Mouse (Mus musculus) c-Kit-negative CD71-positive TER-119-positive erythroid progenitor cells, embryonic 14.5 days (primary cell): Measurements from ENCODE around the gene 9530068E07Rik.
"Not testable (repeated sequence)": the region's sequence is repeated elsewhere in the genome, so short reads cannot be mapped to it uniquely, and the experiment has no call there.

Experiments
- DNase-seq: peaks from one replicate; pipeline ENCODE4 v3.0.0-alpha.2; 2013; ENCODE audit warnings: low read depth, low spot score

9530068E07Rik gene

DNA sequence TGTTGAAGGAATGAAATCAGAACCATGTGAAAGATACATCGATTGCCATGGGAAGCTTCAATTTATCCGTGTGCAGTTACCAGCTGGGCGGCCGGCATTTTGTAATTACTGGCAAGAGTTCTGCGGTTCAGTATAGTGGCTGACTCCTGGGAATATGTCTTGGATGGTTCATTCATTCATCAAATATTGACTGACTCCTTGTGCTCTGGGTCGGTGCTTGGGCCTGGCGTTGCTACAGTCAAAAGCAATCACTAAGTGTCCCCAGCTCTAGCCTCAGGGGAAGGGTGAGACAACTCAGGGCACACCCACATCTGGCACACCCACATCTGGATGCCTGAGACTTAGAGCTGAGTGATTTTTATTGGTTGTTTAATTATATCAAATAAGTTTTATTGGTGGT, 22.4 kb upstream of the 9530068E07Rik start:
- no peak for DNase-seq

DNA sequence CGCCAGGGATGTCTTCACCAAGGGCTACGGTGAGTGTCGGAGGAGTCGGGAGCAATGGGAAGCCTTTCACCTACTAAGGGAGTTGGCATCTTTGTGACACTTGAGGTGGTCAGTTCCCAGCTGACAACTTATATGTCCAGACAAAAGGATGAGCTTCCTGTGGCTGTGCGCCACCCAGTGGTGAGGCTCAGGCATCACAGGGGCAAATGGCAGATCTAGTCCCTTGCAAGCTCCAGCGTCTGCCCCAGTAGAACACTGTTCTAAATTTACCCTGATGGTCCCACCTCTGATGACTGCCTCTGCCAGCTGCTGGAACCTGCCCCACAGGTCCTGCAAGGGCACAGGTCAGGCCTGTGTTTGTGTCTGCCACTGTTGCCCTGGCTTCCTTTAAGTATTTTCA, 21.9 kb upstream of the 9530068E07Rik start:
- no peak for DNase-seq

DNA sequence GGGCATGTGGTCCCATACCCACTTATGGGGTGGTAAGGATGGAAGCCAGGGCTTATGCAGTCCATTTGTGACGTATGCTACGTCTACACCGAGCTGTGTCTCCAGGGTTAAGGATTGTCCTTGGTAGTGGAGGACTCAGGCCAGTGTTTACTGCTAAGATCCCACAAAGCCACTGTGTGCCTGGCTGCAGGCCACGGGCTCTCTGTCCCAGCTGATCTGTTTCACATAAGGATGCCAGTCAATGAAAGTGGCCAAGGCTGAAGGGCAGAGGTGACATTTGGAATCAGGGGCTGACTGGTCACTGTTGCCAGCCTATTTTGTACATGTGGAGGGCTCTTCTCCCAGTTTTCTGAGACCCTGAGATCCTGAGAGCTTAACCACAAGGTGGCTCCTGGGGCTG, 18.6 kb upstream of the 9530068E07Rik start:
- no peak for DNase-seq

DNA sequence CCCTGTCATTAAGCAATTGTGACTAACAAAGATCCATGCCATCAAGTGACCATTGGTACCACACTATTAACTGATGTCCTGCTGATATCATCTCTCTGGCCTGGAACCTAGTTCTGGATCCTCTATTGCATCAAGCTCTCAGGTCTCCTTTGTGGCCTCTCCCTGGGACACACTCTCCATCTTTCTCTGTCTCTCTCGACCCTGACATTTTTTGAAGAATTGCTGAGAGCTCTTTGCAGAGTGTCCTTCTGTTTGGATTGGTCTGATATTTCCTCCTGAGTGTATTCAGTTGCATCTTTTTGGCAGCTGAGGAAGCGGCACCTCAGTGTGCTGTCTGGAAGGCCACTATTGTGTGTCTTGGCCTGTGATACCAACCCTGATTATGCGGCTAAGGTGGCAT, 17.0 kb upstream of the 9530068E07Rik start:
- no peak for DNase-seq

DNA sequence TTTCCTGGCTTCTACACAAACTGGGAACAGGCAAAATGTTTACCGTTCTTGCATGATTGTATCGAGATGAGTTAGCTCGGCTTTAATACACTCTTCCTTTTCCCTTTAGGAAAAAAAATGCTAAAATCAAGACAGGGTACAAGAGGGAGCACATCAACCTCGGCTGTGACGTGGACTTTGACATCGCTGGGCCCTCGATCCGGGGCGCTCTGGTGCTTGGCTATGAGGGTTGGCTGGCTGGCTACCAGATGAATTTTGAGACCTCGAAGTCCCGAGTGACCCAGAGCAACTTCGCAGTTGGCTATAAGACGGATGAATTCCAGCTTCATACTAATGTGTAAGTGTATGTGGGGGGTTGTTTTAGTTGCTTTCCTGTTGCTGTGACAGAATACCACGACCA, 12.5 kb upstream of the 9530068E07Rik start:
- no peak for DNase-seq

DNA sequence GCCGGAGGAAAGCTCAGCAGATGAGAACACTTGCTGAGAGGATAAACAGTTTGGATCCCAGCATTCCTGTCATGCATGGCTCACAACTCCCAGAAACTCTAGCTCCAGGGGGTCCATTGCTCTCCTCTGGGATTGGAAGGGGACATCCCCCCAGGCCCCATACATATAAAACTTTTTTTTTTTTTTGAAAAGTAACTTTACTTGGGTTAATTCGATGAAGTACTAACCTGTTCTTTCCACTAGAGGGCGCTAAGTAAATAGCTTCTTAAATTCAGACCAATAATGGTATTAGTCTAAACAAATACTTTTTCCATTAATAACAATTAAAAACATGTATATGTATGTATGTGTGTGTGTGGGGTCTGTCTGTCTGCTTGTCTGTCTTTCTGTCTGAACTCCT, 11.6 kb upstream of the 9530068E07Rik start:
- DNase-seq, result no peak

DNA sequence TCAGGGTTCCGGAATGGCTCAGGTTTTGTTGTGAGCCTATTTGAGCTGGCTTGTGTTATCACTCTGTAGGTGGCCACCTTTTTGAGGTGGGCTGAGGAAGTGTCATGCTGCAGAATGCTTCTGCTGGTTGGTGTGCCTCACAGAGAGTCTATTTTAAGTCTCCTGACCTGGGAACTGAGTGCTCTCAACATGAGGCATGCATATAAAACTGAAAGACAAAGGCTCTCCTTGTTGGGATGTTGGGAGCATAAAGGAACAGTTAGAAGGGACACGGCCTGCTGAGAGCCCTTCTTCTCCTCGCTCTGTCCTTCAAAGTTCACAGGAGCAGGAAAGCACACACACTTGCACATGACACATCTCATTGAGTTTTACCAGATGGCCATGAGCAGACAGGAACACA, 9.3 kb upstream of the 9530068E07Rik start:
- DNase-seq, result no peak

DNA sequence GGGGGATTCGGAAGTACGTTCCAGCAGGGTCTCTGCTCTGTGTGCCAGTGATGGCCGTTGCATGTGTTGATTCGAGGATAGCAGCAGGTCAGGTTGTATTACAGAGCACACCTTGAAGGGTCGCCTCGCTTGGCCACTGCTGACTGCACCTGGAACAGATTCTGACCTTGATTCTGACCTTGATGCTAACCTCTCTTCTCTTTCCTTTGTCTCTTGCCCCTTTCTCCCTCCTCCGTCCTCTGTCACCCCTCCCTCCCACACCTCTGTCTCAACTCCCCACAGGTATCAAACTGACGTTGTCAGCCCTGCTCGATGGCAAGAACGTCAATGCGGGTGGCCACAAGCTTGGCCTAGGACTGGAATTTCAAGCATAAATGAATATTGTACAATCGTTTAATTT, 8.1 kb upstream of the 9530068E07Rik start:
- DNase-seq, result no peak

DNA sequence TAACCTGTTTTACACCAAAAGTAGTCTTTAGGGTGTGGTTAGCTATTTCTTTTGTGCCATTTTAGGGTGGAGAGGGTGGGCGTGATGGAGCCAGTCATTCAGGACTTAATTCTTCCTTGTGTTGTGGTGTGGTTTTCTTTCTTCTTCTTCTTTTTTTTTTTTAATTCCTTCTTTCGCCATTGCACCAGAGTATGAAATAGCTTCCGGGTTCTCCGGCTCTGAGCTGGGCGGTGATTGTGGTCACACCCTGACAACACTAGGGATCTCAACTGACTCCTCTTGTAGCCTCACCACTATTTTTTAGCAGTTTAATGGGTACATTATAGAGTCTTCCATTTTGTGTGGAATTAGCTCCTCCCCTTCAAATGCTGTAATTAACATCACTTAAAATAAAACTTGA, 7.2 kb upstream of the 9530068E07Rik start:
- DNase-seq, result not testable (repeated sequence)

DNA sequence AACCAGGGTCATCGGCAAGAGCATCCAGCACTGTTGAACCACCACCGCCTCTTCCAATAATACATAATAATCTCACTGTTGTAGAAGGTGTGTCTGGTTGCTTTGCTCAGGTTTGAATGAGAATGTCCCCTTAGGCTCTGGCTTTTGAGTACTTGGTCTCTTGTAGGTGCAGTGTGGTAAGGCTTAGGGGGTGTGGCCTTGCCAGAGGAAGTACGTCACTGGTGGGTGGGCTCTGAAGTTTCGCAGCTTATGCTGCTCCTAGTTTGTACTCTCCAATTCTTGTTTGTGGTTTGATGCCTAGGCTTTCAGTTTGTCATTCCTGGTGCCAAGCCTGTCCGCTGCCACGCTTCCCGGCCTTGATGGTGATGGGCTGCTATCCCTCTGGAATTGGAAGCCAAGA, 6.3 kb upstream of the 9530068E07Rik start:
- DNase-seq, result no peak

DNA sequence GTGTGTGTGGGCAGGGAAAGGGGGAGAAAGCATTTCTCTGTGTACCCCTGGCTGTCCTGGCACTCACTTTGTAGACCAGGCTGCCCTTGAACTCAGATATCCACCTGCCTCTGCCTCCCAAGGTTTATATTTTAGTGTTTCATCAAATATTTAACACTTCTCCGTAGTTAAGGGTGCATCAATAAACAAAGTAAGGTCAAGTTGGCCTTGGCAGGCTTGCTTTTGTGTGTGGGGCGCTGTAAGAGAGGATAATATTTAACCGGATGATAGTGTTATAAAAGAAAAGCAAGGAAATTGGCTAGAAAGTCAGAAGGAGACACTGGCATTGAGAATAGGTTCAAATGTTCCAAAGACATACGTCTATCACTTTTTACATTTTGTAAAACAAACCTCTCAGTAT, 1.7 kb upstream of the 9530068E07Rik start:
- DNase-seq, result no peak

DNA sequence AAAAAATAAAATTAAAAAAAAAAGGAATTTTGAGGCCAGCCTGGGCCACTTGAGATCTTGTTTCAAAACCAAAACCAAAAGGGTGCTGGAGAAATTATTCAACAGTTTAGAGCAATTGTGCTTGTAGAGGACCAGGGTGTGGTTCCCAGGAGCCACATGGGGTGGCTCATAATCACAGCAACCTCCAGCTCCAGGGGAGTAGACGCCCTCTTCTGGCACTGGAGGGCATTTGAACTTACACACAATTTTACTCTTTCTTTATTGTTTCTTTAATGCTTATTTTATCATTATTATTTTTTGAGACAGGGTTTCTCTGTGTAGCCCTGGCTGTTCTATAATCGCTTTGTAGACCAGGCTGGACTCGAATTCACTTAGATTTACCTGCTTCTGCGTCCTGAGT, 885 bp upstream of the 9530068E07Rik start:
- no peak for DNase-seq

DNA sequence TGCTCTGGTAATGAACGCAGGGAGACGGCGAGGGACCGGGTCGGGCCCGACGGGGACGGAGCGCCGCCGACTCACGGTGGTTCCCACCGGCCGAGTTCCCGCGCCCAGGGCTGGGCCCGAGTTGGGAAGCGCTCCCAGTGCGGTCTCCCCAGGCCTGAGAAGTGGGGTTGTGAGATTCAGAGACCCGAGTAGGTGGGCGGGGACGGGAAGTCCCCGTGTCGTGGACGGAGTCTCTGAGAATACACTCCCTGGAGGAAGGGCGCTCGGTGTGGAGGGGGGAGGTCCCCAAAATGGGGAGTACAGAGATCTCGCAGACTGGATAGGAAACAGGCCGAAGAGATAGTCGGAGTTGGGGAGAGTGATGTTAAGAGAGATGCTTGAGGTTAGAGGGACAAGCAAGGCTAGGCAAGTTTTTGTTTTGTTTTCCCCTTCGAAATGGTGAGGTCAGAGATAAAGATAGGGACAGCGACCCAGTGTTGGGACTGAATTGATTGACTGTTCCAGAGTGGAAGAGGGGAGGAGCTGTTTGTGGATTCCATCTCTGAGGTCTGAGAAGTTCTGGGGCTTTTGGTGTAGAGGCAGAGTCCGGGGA, 465 bp downstream of the 9530068E07Rik start:
- DNase-seq, result no peak

DNA sequence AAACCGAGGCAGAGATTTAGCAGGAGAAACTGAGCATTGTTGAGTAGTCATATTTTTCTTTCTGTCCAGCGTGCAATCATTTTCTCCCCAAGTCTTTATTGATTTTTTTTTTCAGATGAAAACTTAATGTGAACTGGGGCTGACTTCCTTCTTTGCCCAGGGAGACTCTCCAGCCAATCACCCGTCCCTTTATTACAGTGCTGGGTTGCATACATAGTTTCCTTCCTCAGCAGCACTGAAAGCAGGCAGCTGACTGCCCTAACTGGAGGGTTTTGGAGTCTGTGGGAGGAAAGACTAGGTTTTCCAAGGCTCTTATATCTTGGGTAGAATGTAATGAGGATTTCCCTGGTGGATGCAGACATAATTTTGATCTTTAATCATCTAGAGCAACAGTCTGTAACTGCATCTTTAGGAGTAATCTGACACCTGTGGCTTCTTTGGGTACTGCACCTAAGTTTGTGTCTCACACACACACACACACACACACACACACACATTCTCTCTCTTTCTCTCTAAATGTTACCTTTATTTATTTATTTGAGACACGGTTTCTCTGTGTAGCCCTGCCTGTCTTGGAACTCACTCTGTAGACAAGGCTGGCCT, 1.3 kb downstream of the 9530068E07Rik start:
- DNase-seq, result no peak

DNA sequence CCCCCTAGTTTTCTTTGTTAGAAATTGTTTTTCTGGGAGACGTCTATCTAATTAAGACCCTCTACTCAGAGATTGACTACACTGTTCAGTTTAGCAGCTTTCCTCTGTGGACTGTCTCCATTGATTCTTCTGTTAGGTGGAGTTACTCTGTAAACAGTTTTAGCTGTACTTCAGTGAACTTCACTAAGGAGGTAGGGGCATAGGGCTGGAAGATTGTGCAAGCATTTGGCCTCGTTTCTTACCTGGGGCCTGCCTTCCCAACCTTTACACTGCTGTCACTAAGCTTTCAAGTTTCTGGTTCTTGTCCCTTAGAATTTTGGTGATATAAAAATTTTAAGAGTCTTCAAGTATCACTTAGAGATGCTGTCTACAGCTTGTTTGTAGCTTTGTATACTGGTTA, 5.2 kb downstream of the 9530068E07Rik start:
- no peak for DNase-seq

DNA sequence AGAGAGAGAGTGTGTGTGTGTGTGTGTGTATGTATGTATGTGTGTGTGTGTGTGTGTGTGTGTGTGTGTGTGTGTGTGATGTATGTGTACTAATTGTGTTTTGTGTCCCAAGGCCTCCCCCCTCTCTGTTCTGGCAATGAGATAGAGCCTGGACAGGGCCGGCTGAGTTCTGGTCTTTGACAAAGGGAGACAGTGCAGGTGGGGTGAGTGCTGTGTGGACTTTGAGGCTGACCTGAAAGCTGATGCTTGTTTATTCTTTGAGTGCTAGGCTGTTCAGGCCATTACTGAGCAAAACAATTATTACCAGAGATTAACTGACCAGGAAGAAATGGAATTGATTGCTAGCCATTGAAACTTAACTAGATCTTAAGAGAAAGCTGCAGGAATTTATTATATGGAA, 6.3 kb downstream of the 9530068E07Rik start:
- no peak for DNase-seq

DNA sequence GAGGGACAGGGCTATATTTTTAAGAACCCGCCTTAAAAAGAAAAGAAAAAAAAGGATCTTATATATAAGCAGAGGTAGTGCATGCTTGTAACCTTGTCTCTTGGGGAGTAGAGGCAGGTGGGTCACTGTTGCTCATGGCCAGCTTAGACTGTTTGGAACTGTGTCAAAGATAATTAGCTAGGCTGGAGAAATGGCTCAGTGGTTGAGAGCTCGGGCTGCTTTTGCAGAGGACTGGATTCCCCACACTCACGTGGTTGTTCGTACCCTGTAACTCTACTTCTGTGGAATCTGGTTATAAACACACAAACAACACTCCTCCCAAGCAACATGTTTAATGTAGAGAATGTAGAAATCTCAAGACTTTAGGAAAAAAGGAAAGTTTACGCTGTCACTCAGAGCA, 8.0 kb downstream of the 9530068E07Rik start:
- DNase-seq, result no peak

DNA sequence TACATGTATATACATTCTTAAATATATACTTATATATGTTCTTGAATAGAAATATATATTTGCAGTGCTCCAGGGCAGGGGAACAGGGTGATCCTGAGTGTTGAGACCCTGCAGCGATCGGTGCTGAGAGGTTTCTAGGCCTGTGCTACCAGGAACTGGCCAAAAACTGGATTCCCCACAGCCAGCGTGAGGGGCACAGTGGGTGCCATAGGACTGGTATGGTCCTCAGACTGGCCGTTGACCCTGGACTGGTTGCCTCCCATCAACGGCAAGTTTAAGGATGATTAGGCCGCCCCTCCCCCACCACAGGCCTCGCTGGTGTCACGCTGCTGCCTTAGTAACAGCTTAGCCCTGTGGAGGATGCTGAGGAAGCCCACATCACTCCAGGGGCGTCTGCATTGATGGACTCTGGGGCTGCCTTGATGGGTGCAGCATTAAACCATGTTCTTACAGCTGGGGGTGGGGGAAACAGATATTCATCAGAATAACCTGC, 9.0 kb downstream of the 9530068E07Rik start:
- DNase-seq, result no peak

DNA sequence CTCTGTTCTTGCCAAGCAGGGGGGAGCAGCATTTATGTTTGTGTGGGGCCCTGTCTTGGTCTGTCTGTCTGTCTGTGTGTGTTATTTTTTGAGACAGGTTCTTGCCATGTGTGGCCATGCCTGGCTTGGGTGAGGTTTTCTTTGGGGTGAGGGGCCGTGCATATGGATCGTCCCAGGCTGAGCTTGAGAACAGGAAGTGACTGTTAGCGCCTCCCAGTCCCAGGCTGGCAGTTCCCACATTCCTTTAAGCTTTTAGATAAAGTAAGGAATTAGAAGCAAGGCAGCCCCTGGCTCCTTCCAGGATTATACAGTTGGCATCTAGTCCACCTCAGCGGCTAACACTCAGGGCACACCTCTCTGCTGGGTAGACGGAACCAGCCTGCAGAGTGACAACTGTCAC, 13.1 kb downstream of the 9530068E07Rik start:
- DNase-seq, result no peak

DNA sequence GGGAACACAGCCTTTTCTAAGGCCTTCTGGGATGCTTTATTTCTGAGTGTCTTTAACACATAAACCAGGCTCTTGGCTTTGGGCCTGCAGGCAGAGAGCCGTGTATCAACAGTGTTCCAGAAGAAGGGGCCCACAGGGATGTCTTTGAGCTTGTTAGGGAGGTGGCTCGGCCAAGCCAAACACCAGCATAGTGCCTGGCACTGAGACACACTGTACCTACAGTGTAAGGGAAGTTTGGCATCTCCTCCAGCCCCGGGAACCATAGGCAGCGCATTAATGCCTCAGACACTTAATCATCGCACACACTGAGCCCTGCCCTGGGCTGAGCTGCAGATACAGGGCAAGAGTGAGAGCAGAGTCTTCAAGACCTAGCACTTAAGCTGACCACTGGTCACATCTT, 22.1 kb downstream of the 9530068E07Rik start:
- DNase-seq, result no peak

DNA sequence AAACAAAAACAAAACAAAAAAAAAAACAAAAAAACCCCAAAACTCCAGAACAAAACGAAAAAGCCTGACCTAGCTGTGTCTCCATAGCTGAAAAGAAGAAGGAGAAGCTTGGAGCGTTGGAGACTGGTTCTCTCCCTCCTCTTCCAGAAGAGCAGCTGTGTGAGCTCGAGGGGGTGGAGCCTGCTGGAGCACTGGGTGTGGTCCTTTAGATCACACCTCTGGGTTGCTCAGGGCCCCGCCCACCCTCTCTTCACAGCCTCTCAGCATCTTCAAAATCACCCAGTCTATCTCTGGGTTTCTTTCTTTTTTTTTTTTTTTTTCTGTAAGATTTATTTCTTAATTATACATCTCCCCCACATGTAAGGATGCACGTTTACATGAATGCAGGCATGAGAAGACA, 23.0 kb downstream of the 9530068E07Rik start:
- DNase-seq, result no peak

DNA sequence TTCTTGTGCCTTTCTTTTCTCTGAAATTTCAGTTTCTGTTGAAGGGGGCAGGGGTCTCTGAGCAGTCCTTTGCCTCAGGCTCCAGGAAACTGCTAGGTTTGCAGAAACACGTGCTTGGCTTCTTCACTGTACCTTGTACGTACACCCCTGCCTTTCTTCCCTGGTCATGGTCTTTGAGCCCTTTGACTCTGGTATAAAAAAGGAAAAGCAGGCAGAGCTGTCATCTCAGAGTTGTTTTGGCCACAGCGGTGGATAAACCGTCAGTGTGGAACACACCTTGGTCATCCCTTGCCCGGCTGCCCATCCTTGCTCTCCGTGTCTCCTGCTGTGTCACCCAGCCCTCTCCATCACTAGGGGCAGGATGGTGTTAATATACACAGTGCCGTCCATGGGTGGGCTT, 23.6 kb downstream of the 9530068E07Rik start:
- no peak for DNase-seq

DNA sequence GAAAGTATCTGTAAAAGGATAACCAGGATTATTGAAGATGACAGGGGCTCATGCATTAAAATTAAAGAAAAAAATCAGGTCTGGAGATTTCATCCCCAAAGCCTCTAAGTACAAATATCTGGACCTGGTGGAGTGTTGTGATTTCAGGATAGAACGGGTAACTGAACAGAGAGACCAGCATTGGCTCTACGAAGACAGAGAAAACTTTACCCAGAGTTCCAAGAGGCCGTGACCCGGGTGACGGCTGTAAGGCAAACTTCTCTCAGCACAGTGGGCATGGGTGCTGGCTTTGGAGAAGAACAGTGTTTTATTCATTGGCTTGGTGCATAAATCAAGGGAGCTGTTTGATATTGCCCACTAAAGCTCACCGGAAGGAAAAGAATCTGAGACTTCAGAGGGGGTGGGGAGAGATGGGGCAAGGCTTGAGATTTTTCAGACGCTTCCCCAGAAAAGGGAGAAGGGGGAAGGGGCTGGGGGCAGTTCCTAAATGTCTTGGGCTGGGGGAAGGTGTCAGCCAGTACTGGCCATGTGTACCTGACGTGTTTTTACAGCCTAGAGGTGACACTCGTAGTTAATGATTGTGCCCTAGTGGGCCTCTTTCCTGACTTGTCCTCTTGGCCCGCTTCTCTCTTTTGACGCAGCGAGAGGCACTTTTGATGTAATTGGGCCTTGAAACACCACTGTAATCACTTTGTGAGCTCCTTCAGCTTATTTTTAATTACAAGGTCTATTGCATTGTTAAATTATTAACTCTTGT, 24.2 kb downstream of the 9530068E07Rik start:
- no peak for DNase-seq
